Mouse (Mus musculus): ENCODE measurements around the gene 4930524B15Rik. TPM values are rescaled to one million over a fixed set of nuclear protein-coding genes. Genes with fewer than 3 reads are reported as not detected.
"Not testable (repeated sequence)": the region's sequence is repeated elsewhere in the genome, so short reads cannot be mapped to it uniquely, and the experiment has no call there.

Gene 4930524B15Rik
- polyA plus RNA-seq, 1 experiment from 2014 or later, result 0.20 TPM

GRCm38 (mm10) chr11:31981830-31982229 lies 16.4 kb downstream of the 4930524B15Rik start:
- ATAC-seq, result no peak
- Histone ChIP-seq H3K27me3 (ENCODE audit: control insufficient read depth, insufficient read depth, low read depth, low read length) (no peaks in the 10 kb centered on the region), H3K4me1 (ENCODE audit: control insufficient read depth, insufficient read depth, low read length) (no peaks in the 10 kb centered on the region), H3K27ac (ENCODE audit: low read length) (no peak overlapping the region), H3K36me3 (ENCODE audit: control insufficient read depth, insufficient read depth, low read length) (no peaks in the 10 kb centered on the region), H3K9ac (ENCODE audit: low read depth, low read length) (no peak overlapping the region), H3K9me3 (replicated peaks; ENCODE audit: control insufficient read depth, low read length, poor library complexity, severe bottlenecking) (no peaks in the 10 kb centered on the region; the same call in 1 of the 2 replicates), H3K4me3 (ENCODE audit: low read depth, low read length) (no peak overlapping the region), H3K4me2 (ENCODE audit: low read length) (no peak overlapping the region)
- 92% methylated on average over 7 of the region's 7 CpGs for WGBS

GRCm38 (mm10) chr11:31982247-31982943 lies 17.0 kb downstream of the 4930524B15Rik start:
- not testable (repeated sequence) for ATAC-seq

GRCm38 (mm10) chr11:31983249-31983648 lies 17.9 kb downstream of the 4930524B15Rik start:
- Histone ChIP-seq H3K4me2 (ENCODE audit: low read length) (no peak overlapping the region), H3K4me1 (ENCODE audit: control insufficient read depth, insufficient read depth, low read length) (no peaks in the 10 kb centered on the region), H3K27ac (ENCODE audit: low read length) (no peak overlapping the region), H3K4me3 (ENCODE audit: low read depth, low read length) (no peak overlapping the region), H3K36me3 (ENCODE audit: control insufficient read depth, insufficient read depth, low read length) (no peaks in the 10 kb centered on the region), H3K9ac (ENCODE audit: low read depth, low read length) (no peak overlapping the region), H3K27me3 (ENCODE audit: control insufficient read depth, insufficient read depth, low read depth, low read length) (no peaks in the 10 kb centered on the region), H3K9me3 (replicated peaks; ENCODE audit: control insufficient read depth, low read length, poor library complexity, severe bottlenecking) (no peaks in the 10 kb centered on the region; the same call in 1 of the 2 replicates)
- ATAC-seq, result no peak

More at GRCm38 (mm10) chr11:31982247-31982943, 17.0 kb downstream of the 4930524B15Rik start:
- WGBS, result 83% methylated on average over 13 of the region's 13 CpGs
- H3K9me3 ChIP-seq (replicated peaks; ENCODE audit: control insufficient read depth, low read length, poor library complexity, severe bottlenecking); H3K27ac ChIP-seq (ENCODE audit: low read length); H3K4me1 ChIP-seq (ENCODE audit: control insufficient read depth, insufficient read depth, low read length); H3K36me3 ChIP-seq (ENCODE audit: control insufficient read depth, insufficient read depth, low read length); H3K27me3 ChIP-seq (ENCODE audit: control insufficient read depth, insufficient read depth, low read depth, low read length); H3K4me3 ChIP-seq (ENCODE audit: low read depth, low read length); H3K9ac ChIP-seq (ENCODE audit: low read depth, low read length); H3K4me2 ChIP-seq (ENCODE audit: low read length): not testable (repeated sequence)

DNA sequence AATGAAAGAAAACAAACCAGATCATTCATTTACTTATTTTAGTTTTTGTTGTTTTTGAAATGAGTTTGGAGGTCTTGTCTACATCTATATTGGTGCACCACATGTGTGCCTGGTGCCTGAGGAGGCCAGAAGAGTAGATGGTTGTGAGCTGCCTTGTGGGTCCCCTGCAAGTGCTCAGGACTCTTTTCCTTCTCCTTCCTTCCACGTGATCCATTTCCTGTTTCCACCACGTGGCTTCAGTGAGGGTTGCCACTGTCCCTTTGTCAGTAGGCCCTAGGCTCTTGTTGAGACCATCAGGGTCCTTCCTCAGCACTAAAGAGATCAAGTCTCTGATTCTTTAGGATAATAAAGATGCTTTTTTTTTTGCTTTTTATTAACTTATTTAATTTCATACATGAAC lies 19.4 kb downstream of the 4930524B15Rik start:
- no peak overlapping the region for H3K27ac ChIP-seq (ENCODE audit: low read length)
- no peak overlapping the region for H3K4me2 ChIP-seq (ENCODE audit: low read length)
- H3K9me3 ChIP-seq (replicated peaks; ENCODE audit: control insufficient read depth, low read length, poor library complexity, severe bottlenecking), result no peaks in the 10 kb centered on the region; the same call in 1 of the 2 replicates
- ATAC-seq, result no peak
- no peaks in the 10 kb centered on the region for H3K36me3 ChIP-seq (ENCODE audit: control insufficient read depth, insufficient read depth, low read length)
- H3K9ac ChIP-seq (ENCODE audit: low read depth, low read length), result no peak overlapping the region
- no peaks in the 10 kb centered on the region for H3K4me1 ChIP-seq (ENCODE audit: control insufficient read depth, insufficient read depth, low read length)
- no peak overlapping the region for H3K4me3 ChIP-seq (ENCODE audit: low read depth, low read length)
- 78% methylated on average over 2 of the region's 2 CpGs for WGBS
- no peaks in the 10 kb centered on the region for H3K27me3 ChIP-seq (ENCODE audit: control insufficient read depth, insufficient read depth, low read depth, low read length)

DNA sequence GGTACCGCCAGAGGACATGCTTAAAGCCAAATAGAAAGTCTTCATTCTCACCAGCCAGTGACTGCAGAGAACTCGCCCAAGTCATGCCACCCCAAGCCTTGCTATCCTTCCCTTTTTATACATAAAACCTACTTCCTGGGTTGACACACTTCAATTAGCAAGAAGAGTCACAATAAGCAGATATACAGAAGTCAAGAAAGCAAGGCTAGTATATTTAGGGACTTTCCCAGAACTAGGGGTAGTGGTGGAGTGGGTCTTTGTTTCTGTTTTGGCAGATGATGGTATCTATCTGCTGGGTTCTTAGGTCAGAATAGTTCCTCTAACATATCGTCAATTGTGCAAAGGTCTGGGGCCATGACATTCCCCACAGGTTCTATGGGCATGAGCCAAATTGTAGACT lies 27.1 kb downstream of the 4930524B15Rik start:
- ATAC-seq, result no peak
- Histone ChIP-seq H3K4me3 (ENCODE audit: low read depth, low read length) (no peak overlapping the region), H3K27me3 (ENCODE audit: control insufficient read depth, insufficient read depth, low read depth, low read length) (no peaks in the 10 kb centered on the region), H3K9me3 (replicated peaks; ENCODE audit: control insufficient read depth, low read length, poor library complexity, severe bottlenecking) (no peaks in the 10 kb centered on the region), H3K36me3 (ENCODE audit: control insufficient read depth, insufficient read depth, low read length) (no peaks in the 10 kb centered on the region), H3K4me1 (ENCODE audit: control insufficient read depth, insufficient read depth, low read length) (no peaks in the 10 kb centered on the region), H3K4me2 (ENCODE audit: low read length) (no peak overlapping the region), H3K9ac (ENCODE audit: low read depth, low read length) (no peak overlapping the region), H3K27ac (ENCODE audit: low read length) (no peak overlapping the region)
- 94% methylated on average over 3 of the region's 3 CpGs for WGBS

- H3K9me3 ChIP-seq (replicated peaks; ENCODE audit: control insufficient read depth, low read length, poor library complexity, severe bottlenecking), result no peaks in the 10 kb centered on the region
- H3K36me3 ChIP-seq (ENCODE audit: control insufficient read depth, insufficient read depth, low read length), result peaks cover 12% of the 10 kb centered on the region
- peak overlapping the region; percentile 52 for H3K4me2 ChIP-seq (ENCODE audit: low read length)
- H3K4me1 ChIP-seq (ENCODE audit: control insufficient read depth, insufficient read depth, low read length), result peaks cover 25% of the 10 kb centered on the region
- 56% methylated on average over 2 of the region's 2 CpGs for WGBS
- H3K9ac ChIP-seq (ENCODE audit: low read depth, low read length), result peak overlapping the region; percentile 36; the same call in 1 of the 2 replicates
- H3K27ac ChIP-seq (ENCODE audit: low read length), result peak overlapping the region; percentile 95
- peak; percentile 40; the same call in 1 of the 2 replicates for ATAC-seq
- peak overlapping the region; percentile 67; the same call in 1 of the 2 replicates for H3K4me3 ChIP-seq (ENCODE audit: low read depth, low read length)
- no peaks in the 10 kb centered on the region for H3K27me3 ChIP-seq (ENCODE audit: control insufficient read depth, insufficient read depth, low read depth, low read length)
These were observed 34.3 kb downstream of the 4930524B15Rik start for GRCm38 (mm10) chr11:31999716-32000115.

GRCm38 (mm10) chr11:32000281-32000680 lies 34.9 kb downstream of the 4930524B15Rik start, which contains the start of gene Nsg2:
Gene Nsg2, plus strand, starts transcription at chr11:32000463.
- Histone ChIP-seq H3K27me3 (ENCODE audit: control insufficient read depth, insufficient read depth, low read depth, low read length) (no peaks in the 10 kb centered on the region), H3K9me3 (replicated peaks; ENCODE audit: control insufficient read depth, low read length, poor library complexity, severe bottlenecking) (no peaks in the 10 kb centered on the region), H3K36me3 (ENCODE audit: control insufficient read depth, insufficient read depth, low read length) (peaks cover 15% of the 10 kb centered on the region), H3K27ac (ENCODE audit: low read length) (peak within 1 kb of the TSS; percentile 95), H3K4me2 (ENCODE audit: low read length) (peak within 1 kb of the TSS; percentile 88), H3K9ac (ENCODE audit: low read depth, low read length) (peak within 1 kb of the TSS; percentile 88), H3K4me3 (ENCODE audit: low read depth, low read length) (peak within 1 kb of the TSS; percentile 67), H3K4me1 (ENCODE audit: control insufficient read depth, insufficient read depth, low read length) (peaks cover 28% of the 10 kb centered on the region)
- 0% methylated on average over 16 of the region's 16 CpGs for WGBS
- ATAC-seq, result peak; percentile 92

- H3K27ac ChIP-seq (ENCODE audit: low read length), result peak overlapping the region; percentile 92
- H3K4me1 ChIP-seq (ENCODE audit: control insufficient read depth, insufficient read depth, low read length), result peaks cover 29% of the 10 kb centered on the region
- peak overlapping the region; percentile 85 for H3K9ac ChIP-seq (ENCODE audit: low read depth, low read length)
- H3K9me3 ChIP-seq (replicated peaks; ENCODE audit: control insufficient read depth, low read length, poor library complexity, severe bottlenecking), result no peaks in the 10 kb centered on the region
- H3K27me3 ChIP-seq (ENCODE audit: control insufficient read depth, insufficient read depth, low read depth, low read length), result no peaks in the 10 kb centered on the region
- peak overlapping the region; percentile 45 for H3K4me3 ChIP-seq (ENCODE audit: low read depth, low read length)
- no peak; the same call in 1 of the 2 replicates for ATAC-seq
- H3K4me2 ChIP-seq (ENCODE audit: low read length), result peak overlapping the region; percentile 88
- 2% methylated on average over 11 of the region's 11 CpGs for WGBS
- H3K36me3 ChIP-seq (ENCODE audit: control insufficient read depth, insufficient read depth, low read length), result peaks cover 24% of the 10 kb centered on the region
These were observed 36.0 kb downstream of the 4930524B15Rik start for GRCm38 (mm10) chr11:32001181-32001910.

GRCm38 (mm10) chr11:32002670-32003072 lies 37.3 kb downstream of the 4930524B15Rik start:
- H3K4me2 ChIP-seq (ENCODE audit: low read length), result peak overlapping the region; percentile 88
- peak overlapping the region; percentile 92 for H3K27ac ChIP-seq (ENCODE audit: low read length)
- peak overlapping the region; percentile 85 for H3K9ac ChIP-seq (ENCODE audit: low read depth, low read length)
- peak overlapping the region; percentile 45 for H3K4me3 ChIP-seq (ENCODE audit: low read depth, low read length)
- under 1% methylated on average over 5 of the region's 5 CpGs for WGBS
- H3K4me1 ChIP-seq (ENCODE audit: control insufficient read depth, insufficient read depth, low read length), result peaks cover 32% of the 10 kb centered on the region
- no peaks in the 10 kb centered on the region for H3K27me3 ChIP-seq (ENCODE audit: control insufficient read depth, insufficient read depth, low read depth, low read length)
- H3K36me3 ChIP-seq (ENCODE audit: control insufficient read depth, insufficient read depth, low read length), result peaks cover 36% of the 10 kb centered on the region
- ATAC-seq, result peak; percentile 73
- H3K9me3 ChIP-seq (replicated peaks; ENCODE audit: control insufficient read depth, low read length, poor library complexity, severe bottlenecking), result no peaks in the 10 kb centered on the region

Data from midbrain, embryonic 16.5 days (tissue).